Mouse (Mus musculus) c-Kit-negative CD71-positive TER-119-positive erythroid progenitor cells, embryonic 14.5 days (primary cell): Measurements from ENCODE around the gene Tfpi.
"Not testable (repeated sequence)": the region's sequence is repeated elsewhere in the genome, so short reads cannot be mapped to it uniquely, and the experiment has no call there.

Source experiments
- DNase-seq: peaks from one replicate; pipeline ENCODE4 v3.0.0-alpha.2; 2013; ENCODE audit warnings: low read depth, low spot score

Tfpi gene

GRCm38 (mm10) chr2:84389075-84389474 lies 87.5 kb downstream of the Tfpi start:
- no peak for DNase-seq

DNA sequence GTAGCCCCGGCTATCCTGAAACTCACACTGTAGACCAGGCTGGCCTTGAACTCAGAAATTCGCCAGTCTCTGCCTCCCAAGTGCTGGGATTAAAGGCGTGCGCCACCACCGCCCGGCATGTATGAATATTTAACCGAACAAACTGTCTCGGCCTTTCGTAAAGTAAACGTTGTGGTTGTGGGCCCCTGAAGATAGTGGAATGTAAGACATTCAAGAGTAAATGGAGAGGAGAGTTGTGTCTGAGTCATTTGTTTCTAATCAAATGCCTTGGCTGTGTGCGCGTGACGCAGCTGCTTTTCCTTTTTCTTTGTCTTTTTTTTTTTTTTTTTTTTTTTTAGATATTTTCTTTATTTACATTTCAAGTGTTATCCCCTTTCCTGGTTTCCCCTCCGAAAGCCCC lies 88.0 kb downstream of the Tfpi start:
- not testable (repeated sequence) for DNase-seq

GRCm38 (mm10) chr2:84388023-84388416 lies 88.6 kb downstream of the Tfpi start:
- no peak for DNase-seq

GRCm38 (mm10) chr2:84387394-84388022 lies 89.1 kb downstream of the Tfpi start:
- no peak for DNase-seq

DNA sequence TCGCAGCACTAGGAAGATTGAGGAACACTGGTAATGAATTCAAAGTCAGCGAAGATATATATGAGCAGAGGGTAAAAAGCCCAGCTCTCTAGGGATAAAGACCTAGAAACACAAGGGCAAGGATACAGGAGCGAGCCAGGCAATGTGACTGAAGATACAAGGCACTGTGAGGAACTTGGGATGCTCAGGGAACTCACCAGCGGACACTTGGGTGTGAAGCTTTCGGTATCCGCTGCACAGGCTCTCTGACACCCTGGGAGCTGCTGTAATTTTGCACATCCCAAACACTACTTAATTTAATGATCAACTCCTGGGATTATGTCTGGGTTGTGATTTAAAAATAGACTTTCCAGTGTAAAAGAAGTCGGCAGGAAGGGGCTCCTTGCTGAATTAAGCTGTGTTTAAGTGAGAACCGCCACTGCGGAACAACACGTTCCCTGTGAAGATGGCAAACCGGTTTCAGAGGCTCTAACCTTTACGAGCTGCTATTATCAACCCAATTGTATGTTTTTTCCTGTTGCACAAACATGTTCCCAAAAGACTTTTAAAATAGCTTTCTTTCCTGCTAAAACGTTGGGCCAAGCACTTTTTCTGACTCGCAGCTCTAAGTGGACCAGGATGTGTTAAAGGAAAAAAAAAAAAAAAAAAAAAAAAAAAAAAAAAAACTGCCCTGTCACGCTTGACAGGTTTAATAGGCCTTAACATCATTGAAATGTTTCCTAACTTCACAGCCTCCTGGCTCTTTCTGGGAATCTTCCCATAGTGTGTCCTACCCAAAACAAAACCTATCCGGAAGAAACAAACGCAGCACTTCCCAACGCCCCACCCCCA lies 89.8 kb downstream of the Tfpi start:
- DNase-seq: no peak

DNA sequence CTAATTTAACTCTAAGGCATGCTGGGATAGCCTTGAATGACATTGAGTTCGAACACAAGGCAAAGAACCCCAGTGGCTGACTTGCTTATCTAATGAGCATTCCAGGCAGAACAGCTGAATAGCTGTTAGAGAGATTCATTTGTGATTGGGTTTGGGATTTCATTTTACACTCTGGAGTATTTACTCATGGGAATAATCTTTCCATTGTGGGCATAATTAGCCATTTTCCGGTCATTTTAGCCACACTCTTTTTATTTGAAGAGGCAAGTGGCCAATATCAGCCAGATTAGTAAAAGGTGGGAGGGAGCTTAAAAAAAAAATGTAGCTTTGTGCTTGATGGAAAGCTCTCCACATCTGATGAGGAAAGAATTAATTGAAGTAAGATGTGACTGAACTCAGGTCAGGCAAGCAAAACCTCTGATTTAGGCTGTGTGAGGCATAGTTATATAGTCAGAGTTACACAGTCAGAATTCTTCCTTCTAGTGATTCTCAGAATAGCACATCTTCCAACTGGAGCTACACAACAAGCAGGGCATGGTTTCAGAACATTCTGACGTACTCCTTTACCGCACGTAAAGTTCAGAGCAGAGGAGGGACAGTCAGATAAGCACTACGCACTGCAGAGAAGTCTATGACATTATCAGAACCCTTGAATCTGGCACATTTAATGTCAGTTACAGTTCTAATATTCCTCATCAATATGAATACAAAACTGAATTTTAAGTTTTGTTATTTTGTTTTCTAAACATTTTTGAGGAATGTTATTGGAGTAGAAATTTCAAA lies 91.5 kb downstream of the Tfpi start:
- DNase-seq: no peak

GRCm38 (mm10) chr2:84383828-84384227 lies 92.7 kb downstream of the Tfpi start:
- DNase-seq: no peak
